In the genomic region with DNA sequence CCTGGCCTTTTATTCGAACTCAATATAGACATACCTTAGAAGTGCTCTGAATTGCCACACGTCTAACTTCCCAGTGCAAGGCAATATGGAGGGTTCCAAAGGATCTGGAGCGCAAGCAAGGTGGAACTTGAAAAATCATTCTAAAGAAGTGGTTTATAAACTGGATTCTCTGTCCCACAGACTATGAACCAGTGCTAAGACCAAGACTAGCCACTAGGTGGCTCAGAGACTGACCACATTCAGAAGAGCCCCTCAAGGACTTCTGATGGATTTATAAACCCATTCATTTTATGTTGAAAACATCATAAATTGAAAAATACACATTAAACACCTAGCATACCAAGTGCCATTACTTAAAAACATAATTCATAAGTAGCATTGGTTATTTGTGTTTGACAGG, we compare ENCODE assay signal across 13 mouse cellular contexts.
A peak's percentile ranks its signal among the peaks of the same experiment; 100 is the strongest.
DNase-seq lines count a peak whose midpoint lies in the region; ATAC-seq and TF ChIP-seq lines count a peak whose summit lies in the region.
"Had no signal": no experiment of that assay in that cellular context is flagged by ENCODE, and none has a peak within 500 bp of the region (broad histone marks: within the 10 kb centered on the region; RNA-seq: fewer than 3 reads in every experiment).

No protein-coding gene starts in this region.

- H3K36me3 ChIP-seq in kidney, adult 2 months (ENCODE audit: control insufficient read depth, insufficient read depth, low read length) = no peaks in the 10 kb centered on the region
- H3K36me3 ChIP-seq in midbrain, postnatal 0 days (ENCODE audit: insufficient read depth, low read length) = no peaks in the 10 kb centered on the region
- H3K36me3 ChIP-seq in midbrain, embryonic 15.5 days (replicated peaks) = no peaks in the 10 kb centered on the region
- H3K36me3 ChIP-seq: hindbrain, embryonic 15.5 days; limb, embryonic 12.5 days had no signal

- no peak overlapping the region for H3K9ac ChIP-seq in midbrain, postnatal 0 days (replicated peaks; ENCODE audit: low read length, poor library complexity, severe bottlenecking)
- no peak overlapping the region for H3K9ac ChIP-seq in midbrain, embryonic 15.5 days
- H3K9ac ChIP-seq: hindbrain, embryonic 15.5 days; limb, embryonic 12.5 days had no signal

- TF ChIP-seq POLR2A in kidney, adult 2 months (IDR thresholded peaks at IDR 0.05; ENCODE audit: low read depth, low read length) = no peak

- H3K27ac ChIP-seq in kidney, adult 2 months (ENCODE audit: insufficient read depth, low read depth, low read length) = no peak overlapping the region
- no peak overlapping the region for H3K27ac ChIP-seq in midbrain, postnatal 0 days (ENCODE audit: low read depth, low read length)
- no peak overlapping the region for H3K27ac ChIP-seq in midbrain, embryonic 15.5 days
- H3K27ac ChIP-seq: hindbrain, embryonic 15.5 days; limb, embryonic 12.5 days had no signal

- H3K9me3 ChIP-seq in midbrain, postnatal 0 days (ENCODE audit: low read length) = no peaks in the 10 kb centered on the region
- no peaks in the 10 kb centered on the region for H3K9me3 ChIP-seq in midbrain, embryonic 15.5 days
- H3K9me3 ChIP-seq: hindbrain, embryonic 15.5 days; limb, embryonic 12.5 days; megakaryocyte, embryonic 14.5 days had no signal

- WGBS in kidney, adult 2 months = 78% methylated on average over 3 of the region's 3 CpGs
- 89% methylated on average over 3 of the region's 3 CpGs for WGBS in midbrain, postnatal 0 days
- 84% methylated on average over 3 of the region's 3 CpGs for WGBS in midbrain, embryonic 15.5 days

- no peak overlapping the region for H3K4me3 ChIP-seq in kidney, adult 2 months (ENCODE audit: insufficient read depth, low read depth, low read length)
- H3K4me3 ChIP-seq in midbrain, postnatal 0 days (ENCODE audit: low read depth, low read length) = no peak overlapping the region
- no peak overlapping the region for H3K4me3 ChIP-seq in midbrain, embryonic 15.5 days
- H3K4me3 ChIP-seq: hindbrain, embryonic 15.5 days; limb, embryonic 12.5 days; megakaryocyte, embryonic 14.5 days had no signal

- peak; percentile 7 for DNase-seq in kidney, adult 2 months
- no peak for DNase-seq in kidney, adult 18-20 months
- DNase-seq in midbrain, postnatal 0 days (ENCODE audit: low spot score) = peak; percentile 13
- DNase-seq in cerebellum, adult 18-20 months = peak; percentile 21 to 31
- peak; percentile 2 for DNase-seq in retina, adult 2 months (ENCODE audit: low read depth, low spot score)
- no peak for DNase-seq in ovary, postnatal 10 days (ENCODE audit: low spot score)
- no peak for DNase-seq in left cerebral cortex, adult 9 months (ENCODE audit: low spot score in 2 of 2)
- DNase-seq: gastrocnemius, postnatal 10 days; spleen, adult 18-20 months had no signal

- no peaks in the 10 kb centered on the region for H3K27me3 ChIP-seq in kidney, adult 2 months (replicated peaks; ENCODE audit: control insufficient read depth, insufficient read depth, low read length)
- no peaks in the 10 kb centered on the region for H3K27me3 ChIP-seq in midbrain, postnatal 0 days (ENCODE audit: insufficient read depth, low read length)
- no peaks in the 10 kb centered on the region for H3K27me3 ChIP-seq in midbrain, embryonic 15.5 days (replicated peaks)
- H3K27me3 ChIP-seq: hindbrain, embryonic 15.5 days; limb, embryonic 12.5 days; megakaryocyte, embryonic 14.5 days had no signal

- no peak for ATAC-seq in midbrain, postnatal 0 days (ENCODE audit: low FRiP score)
- ATAC-seq in midbrain, embryonic 15.5 days (replicated peaks) = no peak

- TF ChIP-seq CTCF in kidney, adult 2 months (conservative IDR thresholded peaks at IDR 0.05; ENCODE audit: insufficient read depth, insufficient read length, low read depth, low read length) = 0 out of 2 replicates have a peak, but pooled peaks have one; percentile 2
- peak; percentile 55 for TF ChIP-seq CTCF in midbrain, postnatal 0 days (IDR thresholded peaks at IDR 0.05)

- H3K4me2 ChIP-seq in midbrain, postnatal 0 days (ENCODE audit: low read depth, low read length, poor library complexity, severe bottlenecking) = no peak overlapping the region
- H3K4me2 ChIP-seq in midbrain, embryonic 15.5 days = no peak overlapping the region
- H3K4me2 ChIP-seq: hindbrain, embryonic 15.5 days; limb, embryonic 12.5 days had no signal

- no peaks in the 10 kb centered on the region for H3K4me1 ChIP-seq in kidney, adult 2 months (ENCODE audit: control insufficient read depth, insufficient read depth, low read length)
- H3K4me1 ChIP-seq in midbrain, postnatal 0 days (ENCODE audit: insufficient read depth, low read length) = no peaks in the 10 kb centered on the region
- H3K4me1 ChIP-seq in midbrain, embryonic 15.5 days = no peaks in the 10 kb centered on the region
- H3K4me1 ChIP-seq: hindbrain, embryonic 15.5 days; limb, embryonic 12.5 days; megakaryocyte, embryonic 14.5 days had no signal

Comparison
In these comparisons a context has a peak if more than half of its experiments do, and no peak if none do; other contexts are left out.
1. DNase-seq: peak in kidney, adult 2 months (single experiment), midbrain, postnatal 0 days (single experiment), cerebellum, adult 18-20 months (2 of 2) and retina, adult 2 months (single experiment); none in kidney, adult 18-20 months (single experiment), ovary, postnatal 10 days (single experiment) and left cerebral cortex, adult 9 months (0 of 2).